Mouse (Mus musculus): ENCODE measurements at regions not wholly inside any gene's neighbourhood (a gene's known extent, or its start where the extent isn't known, plus 50 kb on each side); places are given as distances from the start of the nearest gene placed in this dataset.

GRCm38 (mm10) chr3:17772886-17773285, 175.3 kb upstream of the Cypt12 start:
- Histone ChIP-seq H3K27ac (no peak overlapping the region), H3K9ac (no peak overlapping the region), H3K27me3 (no peaks in the 10 kb centered on the region), H3K4me3 (no peak overlapping the region), H3K9me3 (replicated peaks) (no peaks in the 10 kb centered on the region), H3K4me1 (no peaks in the 10 kb centered on the region), H3K36me3 (no peaks in the 10 kb centered on the region), H3K4me2 (replicated peaks) (no peak overlapping the region)
- ATAC-seq (ENCODE audit: low FRiP score), result no peak
- WGBS, result 79% methylated on average over 1 of the region's 1 CpGs

GRCm38 (mm10) chr3:17779152-17779551, 169.1 kb upstream of the Cypt12 start:
- H3K27ac ChIP-seq, result no peak overlapping the region
- H3K27me3 ChIP-seq, result no peaks in the 10 kb centered on the region
- no peaks in the 10 kb centered on the region for H3K36me3 ChIP-seq
- H3K9ac ChIP-seq, result no peak overlapping the region
- WGBS, result 85% methylated on average over 3 of the region's 3 CpGs
- no peak for ATAC-seq (ENCODE audit: low FRiP score)
- H3K4me1 ChIP-seq, result no peaks in the 10 kb centered on the region
- no peak overlapping the region for H3K4me3 ChIP-seq
- no peak overlapping the region for H3K4me2 ChIP-seq (replicated peaks)
- H3K9me3 ChIP-seq (replicated peaks), result no peaks in the 10 kb centered on the region

GRCm38 (mm10) chr3:17784076-17784475, 164.1 kb upstream of the Cypt12 start:
- H3K9ac ChIP-seq, result peak overlapping the region; percentile 43; the same call in 1 of the 2 replicates
- H3K36me3 ChIP-seq, result no peaks in the 10 kb centered on the region
- peak overlapping the region; percentile 91 for H3K4me2 ChIP-seq (replicated peaks)
- peak overlapping the region; percentile 25 for H3K4me3 ChIP-seq
- WGBS, result 27% methylated on average over 3 of the region's 3 CpGs
- no peak for ATAC-seq (ENCODE audit: low FRiP score)
- peak overlapping the region; percentile 84 for H3K27ac ChIP-seq
- no peaks in the 10 kb centered on the region for H3K9me3 ChIP-seq (replicated peaks)
- H3K27me3 ChIP-seq, result peaks cover 3% of the 10 kb centered on the region; the same call in 1 of the 2 replicates
- peaks cover 21% of the 10 kb centered on the region for H3K4me1 ChIP-seq

GRCm38 (mm10) chr3:17784587-17784986, 163.6 kb upstream of the Cypt12 start:
- Histone ChIP-seq H3K27ac (peak overlapping the region; percentile 100), H3K9me3 (replicated peaks) (no peaks in the 10 kb centered on the region), H3K4me3 (no peak overlapping the region), H3K4me2 (replicated peaks) (peak overlapping the region; percentile 91), H3K36me3 (no peaks in the 10 kb centered on the region), H3K9ac (no peak overlapping the region), H3K4me1 (peaks cover 21% of the 10 kb centered on the region), H3K27me3 (peaks cover 3% of the 10 kb centered on the region; the same call in 1 of the 2 replicates)
- no peak for ATAC-seq (ENCODE audit: low FRiP score)
- WGBS, result 12% methylated on average over 3 of the region's 3 CpGs

- H3K27ac ChIP-seq, result peak overlapping the region; percentile 100
- peaks cover 3% of the 10 kb centered on the region; the same call in 1 of the 2 replicates for H3K27me3 ChIP-seq
- peak overlapping the region; percentile 92 for H3K9ac ChIP-seq
- peak; percentile 48 for ATAC-seq (ENCODE audit: low FRiP score)
- peaks cover 21% of the 10 kb centered on the region for H3K4me1 ChIP-seq
- no peaks in the 10 kb centered on the region for H3K9me3 ChIP-seq (replicated peaks)
- H3K4me3 ChIP-seq, result peak overlapping the region; percentile 68
- 1% methylated on average over 21 of the region's 21 CpGs for WGBS
- no peaks in the 10 kb centered on the region for H3K36me3 ChIP-seq
- peak overlapping the region; percentile 91 for H3K4me2 ChIP-seq (replicated peaks)
These were observed 162.8 kb upstream of the Cypt12 start for GRCm38 (mm10) chr3:17785106-17786022.

GRCm38 (mm10) chr3:17786023-17786720, 162.0 kb upstream of the Cypt12 start:
- no peaks in the 10 kb centered on the region for H3K36me3 ChIP-seq
- peak overlapping the region; percentile 68 for H3K4me3 ChIP-seq
- no peaks in the 10 kb centered on the region for H3K9me3 ChIP-seq (replicated peaks)
- H3K4me2 ChIP-seq (replicated peaks), result peak overlapping the region; percentile 91
- WGBS, result under 1% methylated on average over 56 of the region's 56 CpGs
- H3K27ac ChIP-seq, result peak overlapping the region; percentile 100
- peaks cover 21% of the 10 kb centered on the region for H3K4me1 ChIP-seq
- ATAC-seq (ENCODE audit: low FRiP score), result peak; percentile 63
- H3K9ac ChIP-seq, result peak overlapping the region; percentile 92
- H3K27me3 ChIP-seq, result peaks cover 3% of the 10 kb centered on the region; the same call in 1 of the 2 replicates

- H3K4me1 ChIP-seq, result peaks cover 21% of the 10 kb centered on the region
- no peaks in the 10 kb centered on the region for H3K9me3 ChIP-seq (replicated peaks)
- peaks cover 3% of the 10 kb centered on the region; the same call in 1 of the 2 replicates for H3K27me3 ChIP-seq
- ATAC-seq (ENCODE audit: low FRiP score), result peak; percentile 73
- H3K4me2 ChIP-seq (replicated peaks), result peak overlapping the region; percentile 91
- under 1% methylated on average over 34 of the region's 35 CpGs for WGBS
- peak overlapping the region; percentile 92 for H3K9ac ChIP-seq
- peak overlapping the region; percentile 100 for H3K27ac ChIP-seq
- H3K36me3 ChIP-seq, result no peaks in the 10 kb centered on the region
- H3K4me3 ChIP-seq, result peak overlapping the region; percentile 68
These were observed 161.3 kb upstream of the Cypt12 start for GRCm38 (mm10) chr3:17786721-17787442.

- H3K9ac ChIP-seq, result peak overlapping the region; percentile 92
- peak overlapping the region; percentile 91 for H3K4me2 ChIP-seq (replicated peaks)
- peaks cover 21% of the 10 kb centered on the region for H3K4me1 ChIP-seq
- no peaks in the 10 kb centered on the region for H3K36me3 ChIP-seq
- WGBS, result 4% methylated on average over 18 of the region's 18 CpGs
- peak overlapping the region; percentile 100 for H3K27ac ChIP-seq
- no peak; the same call in 1 of the 2 replicates for ATAC-seq (ENCODE audit: low FRiP score)
- H3K27me3 ChIP-seq, result peaks cover 5% of the 10 kb centered on the region
- H3K9me3 ChIP-seq (replicated peaks), result no peaks in the 10 kb centered on the region
- H3K4me3 ChIP-seq, result peak overlapping the region; percentile 68
These were observed 160.5 kb upstream of the Cypt12 start for GRCm38 (mm10) chr3:17787443-17788333.

GRCm38 (mm10) chr3:17788334-17788720, 159.9 kb upstream of the Cypt12 start:
- WGBS, result 29% methylated on average over 4 of the region's 4 CpGs
- no peak for ATAC-seq (ENCODE audit: low FRiP score)
- Histone ChIP-seq H3K9me3 (replicated peaks) (no peaks in the 10 kb centered on the region), H3K27me3 (peaks cover 5% of the 10 kb centered on the region), H3K27ac (peak overlapping the region; percentile 100), H3K4me1 (peaks cover 21% of the 10 kb centered on the region), H3K36me3 (no peaks in the 10 kb centered on the region), H3K4me2 (replicated peaks) (peak overlapping the region; percentile 91), H3K9ac (peak overlapping the region; percentile 92), H3K4me3 (peak overlapping the region; percentile 68)

- Histone ChIP-seq H3K4me1 (peaks cover 21% of the 10 kb centered on the region), H3K9ac (peak overlapping the region; percentile 92), H3K4me3 (peak overlapping the region; percentile 68), H3K36me3 (no peaks in the 10 kb centered on the region), H3K27me3 (peaks cover 9% of the 10 kb centered on the region), H3K9me3 (replicated peaks) (no peaks in the 10 kb centered on the region), H3K4me2 (replicated peaks) (peak overlapping the region; percentile 91), H3K27ac (peak overlapping the region; percentile 100)
- ATAC-seq (ENCODE audit: low FRiP score), result no peak
- 16% methylated on average over 3 of the region's 3 CpGs for WGBS
These were observed 159.4 kb upstream of the Cypt12 start for GRCm38 (mm10) chr3:17788778-17789299.
